Mouse (Mus musculus) lung, embryonic 14.5 days (tissue): ENCODE measurements around the gene Col18a1. TPM values are rescaled to one million over a fixed set of nuclear protein-coding genes. Genes with fewer than 3 reads are reported as not detected.

Experiments
- ATAC-seq: fragments of 200-750 bp; cut with Nextera tagmentation; 2 replicates; pipeline ENCODE4 v1.8.0; 2017; ENCODE audit warnings: mild to moderate bottlenecking, moderate TSS enrichment, moderate library complexity; ENCODE audit not compliant: insufficient read depth
- DNase-seq: peaks from one replicate; pipeline ENCODE4 v3.0.0-alpha.2; 2015
- H3K27ac ChIP-seq: fragments of 300-500 bp; sonication (generic); 2 replicates; pipeline ENCODE4 v1.5.1; 2014; ENCODE audit warnings: low read depth, mild to moderate bottlenecking, moderate library complexity
- H3K27me3 ChIP-seq: fragments of 300-500 bp; sonication (generic); 2 replicates; pipeline ENCODE4 v1.6.1; 2014; ENCODE audit warnings: low read length, control low read depth; ENCODE audit not compliant: insufficient read depth
- H3K36me3 ChIP-seq: fragments of 300-500 bp; sonication (generic); 2 replicates; pipeline ENCODE4 v1.6.1; 2014; ENCODE audit warnings: control low read depth; ENCODE audit not compliant: insufficient read depth
- H3K4me1 ChIP-seq: fragments of 300-500 bp; sonication (generic); 2 replicates; pipeline ENCODE4 v1.6.1; 2014; ENCODE audit warnings: antibody characterized with exemption, control low read depth; ENCODE audit not compliant: insufficient read depth
- H3K4me2 ChIP-seq: fragments of 300-500 bp; sonication (generic); 2 replicates; pipeline ENCODE4 v1.6.1; 2014; ENCODE audit warnings: mild to moderate bottlenecking
- H3K4me3 ChIP-seq: fragments of 300-500 bp; sonication (generic); 2 replicates; pipeline ENCODE4 v1.5.1; 2014; ENCODE audit warnings: low read depth, low read length
- H3K9ac ChIP-seq: fragments of 300-500 bp; sonication (generic); 2 replicates; pipeline ENCODE4 v1.6.1; 2014
- H3K9me3 ChIP-seq: fragments of 300-500 bp; sonication (generic); 2 replicates; pipeline ENCODE4 v1.6.1; 2016; ENCODE audit warnings: low read depth, low read length, control low read depth
- CTCF ChIP-seq: IDR thresholded peaks from 2 replicates; pipeline ENCODE4 v1.5.1; 2016; ENCODE audit warnings: antibody characterized with exemption, low read depth
- WGBS: fragments of 180-500 bp; shearing (Covaris S2); extraction: QIAGEN DNeasy Blood & Tissue Kit; methylation state at CpG from one replicate; pipeline ENCODE4 v1.1.7; 2014; 5-methylcytosine and 5-hydroxymethylcytosine counted together
- polyA plus RNA-seq: library from polyadenylated mRNA; unstranded; fragments of >200 nt; fragmentation: Nextera tagmentation; extraction: Ambion mirVana; gene quantifications from 2 replicates; pipeline ENCODE4 v1.2.1, GENCODE M21; 2014

Gene Col18a1
- polyA plus RNA-seq = 204 and 217 TPM in 2 replicates

- H3K4me2 ChIP-seq = peak within 1 kb of the TSS; percentile 68
- WGBS = under 1% methylated on average over 42 of the region's 42 CpGs
- no peaks in the 10 kb centered on the region for H3K9me3 ChIP-seq
- peak within 1 kb of the TSS; percentile 60 for H3K9ac ChIP-seq
- no peaks in the 10 kb centered on the region; the same call in 1 of the 2 replicates for H3K4me1 ChIP-seq
- H3K36me3 ChIP-seq = no peaks in the 10 kb centered on the region
- TF ChIP-seq CTCF = no peak
- ATAC-seq = peak; percentile 79
- DNase-seq = peak; percentile 71
- H3K27me3 ChIP-seq = peaks cover 27% of the 10 kb centered on the region
- H3K4me3 ChIP-seq = peak within 1 kb of the TSS; percentile 52
- peak within 1 kb of the TSS; percentile 85 for H3K27ac ChIP-seq
Observed at GRCm38 (mm10) chr10:77165963-77166717, at the start of gene Col18a1. Gene Col18a1 (minus strand): TSS chr10:77166548.

GRCm38 (mm10) chr10:77215641-77216040 is 49.3 kb upstream of the Col18a1 start:
- 38% methylated on average over 4 of the region's 4 CpGs for WGBS
- peak; percentile 53 for DNase-seq
- Histone ChIP-seq H3K9me3 (no peaks in the 10 kb centered on the region), H3K27me3 (no peaks in the 10 kb centered on the region), H3K36me3 (no peaks in the 10 kb centered on the region), H3K27ac (peak overlapping the region; percentile 76; the same call in 1 of the 2 replicates), H3K9ac (no peak overlapping the region), H3K4me3 (no peak overlapping the region), H3K4me1 (peaks cover 25% of the 10 kb centered on the region), H3K4me2 (no peak overlapping the region)
- no peak for TF ChIP-seq CTCF
- 0 out of 2 replicates have a peak, but pooled peaks have one; percentile 33 for ATAC-seq

DNA sequence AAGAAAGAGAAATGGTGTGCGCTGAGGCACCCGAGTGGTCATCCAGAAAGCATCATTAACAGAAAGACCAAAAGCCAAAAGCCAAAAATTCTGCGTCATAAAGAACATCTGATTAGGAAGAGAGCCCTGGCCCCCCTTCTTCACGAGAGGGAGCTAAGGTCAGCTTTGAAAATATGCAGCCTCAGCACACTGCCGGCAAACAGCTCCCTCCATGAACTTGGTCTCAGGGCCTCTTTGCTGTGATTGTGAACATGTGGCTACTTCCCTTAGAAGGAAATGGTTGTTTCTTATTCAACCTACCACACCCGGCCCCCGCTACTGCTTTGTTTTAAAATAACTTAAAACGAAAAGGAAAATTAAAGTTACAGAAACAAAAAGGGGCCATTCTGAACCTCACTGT is 48.2 kb upstream of the Col18a1 start:
- DNase-seq (peak; percentile 70), ATAC-seq (no peak)
- no peak overlapping the region for H3K4me3 ChIP-seq
- H3K9me3 ChIP-seq = no peaks in the 10 kb centered on the region
- TF ChIP-seq CTCF = no peak
- H3K27ac ChIP-seq = peak overlapping the region; percentile 20; the same call in 1 of the 2 replicates
- no peak overlapping the region for H3K4me2 ChIP-seq
- WGBS = 43% methylated on average over 8 of the region's 8 CpGs
- no peak overlapping the region for H3K9ac ChIP-seq
- no peaks in the 10 kb centered on the region for H3K36me3 ChIP-seq
- peaks cover 25% of the 10 kb centered on the region for H3K4me1 ChIP-seq
- H3K27me3 ChIP-seq = no peaks in the 10 kb centered on the region

DNA sequence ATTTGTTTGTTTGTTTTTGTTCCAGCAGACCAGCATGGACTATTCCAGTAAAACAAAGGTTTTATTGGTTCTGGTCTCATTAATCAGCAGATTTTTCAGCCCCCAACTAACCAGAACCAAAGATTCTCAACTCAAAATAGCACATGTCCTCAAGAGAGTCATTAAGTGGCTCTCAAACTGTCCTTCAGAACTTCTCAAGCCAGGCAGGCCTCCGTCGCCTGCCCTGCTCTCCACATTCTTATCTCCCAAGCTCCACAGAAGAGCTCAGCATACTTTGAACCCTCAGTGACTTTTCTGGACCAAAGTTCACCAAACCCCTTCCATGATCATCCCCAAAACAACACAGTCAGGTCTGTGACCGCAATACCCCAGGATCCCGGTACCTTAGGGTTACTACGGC is 47.1 kb upstream of the Col18a1 start:
- no peak for TF ChIP-seq CTCF
- no peak overlapping the region for H3K4me3 ChIP-seq
- no peak for ATAC-seq
- no peak for DNase-seq
- no peaks in the 10 kb centered on the region for H3K36me3 ChIP-seq
- peaks cover 22% of the 10 kb centered on the region for H3K4me1 ChIP-seq
- no peak overlapping the region for H3K9ac ChIP-seq
- H3K9me3 ChIP-seq = no peaks in the 10 kb centered on the region
- no peaks in the 10 kb centered on the region for H3K27me3 ChIP-seq
- H3K27ac ChIP-seq = no peak overlapping the region; the same call in 1 of the 2 replicates
- H3K4me2 ChIP-seq = no peak overlapping the region
- WGBS = 78% methylated on average over 5 of the region's 5 CpGs

- TF ChIP-seq CTCF = no peak
- no peak overlapping the region for H3K4me2 ChIP-seq
- ATAC-seq = no peak
- no peaks in the 10 kb centered on the region for H3K36me3 ChIP-seq
- 71% methylated on average over 6 of the region's 6 CpGs for WGBS
- H3K9me3 ChIP-seq = no peaks in the 10 kb centered on the region
- no peak overlapping the region for H3K9ac ChIP-seq
- no peaks in the 10 kb centered on the region for H3K27me3 ChIP-seq
- H3K27ac ChIP-seq = no peak overlapping the region
- peaks cover 19% of the 10 kb centered on the region for H3K4me1 ChIP-seq
- no peak overlapping the region for H3K4me3 ChIP-seq
- no peak for DNase-seq
Observed at GRCm38 (mm10) chr10:77212354-77213120, 46.2 kb upstream of the Col18a1 start.

DNA sequence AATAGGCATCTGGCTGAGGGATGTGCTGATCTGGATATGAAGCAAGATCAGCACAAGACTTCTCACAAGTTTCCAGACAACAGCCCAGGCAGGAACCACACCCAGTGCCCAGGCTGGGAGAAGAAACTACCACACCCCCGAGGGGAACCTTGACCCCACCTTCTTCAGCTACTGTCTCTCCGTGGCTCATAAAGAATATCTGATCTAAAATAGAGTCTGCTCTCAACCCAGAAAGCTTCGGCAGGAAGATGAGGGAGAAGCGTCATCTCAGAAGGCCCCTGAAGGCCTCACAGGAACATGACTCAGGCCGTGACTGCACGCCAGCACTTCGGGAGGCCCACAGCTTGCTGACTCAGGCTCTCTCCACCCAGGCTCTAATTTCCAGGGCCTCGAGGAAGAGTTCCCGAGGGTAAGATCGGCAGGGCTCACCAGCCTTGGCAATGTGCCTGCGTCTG is 44.8 kb upstream of the Col18a1 start:
- H3K4me3 ChIP-seq = no peak overlapping the region
- 35% methylated on average over 11 of the region's 11 CpGs for WGBS
- peak; percentile 76 for DNase-seq
- no peaks in the 10 kb centered on the region for H3K9me3 ChIP-seq
- H3K9ac ChIP-seq = no peak overlapping the region
- H3K4me2 ChIP-seq = no peak overlapping the region; the same call in 1 of the 2 replicates
- H3K27ac ChIP-seq = peak overlapping the region; percentile 22
- no peaks in the 10 kb centered on the region for H3K27me3 ChIP-seq
- peak; percentile 22; the same call in 1 of the 2 replicates for ATAC-seq
- H3K4me1 ChIP-seq = peaks cover 18% of the 10 kb centered on the region; the same call in 1 of the 2 replicates
- H3K36me3 ChIP-seq = no peaks in the 10 kb centered on the region
- TF ChIP-seq CTCF = no peak

DNA sequence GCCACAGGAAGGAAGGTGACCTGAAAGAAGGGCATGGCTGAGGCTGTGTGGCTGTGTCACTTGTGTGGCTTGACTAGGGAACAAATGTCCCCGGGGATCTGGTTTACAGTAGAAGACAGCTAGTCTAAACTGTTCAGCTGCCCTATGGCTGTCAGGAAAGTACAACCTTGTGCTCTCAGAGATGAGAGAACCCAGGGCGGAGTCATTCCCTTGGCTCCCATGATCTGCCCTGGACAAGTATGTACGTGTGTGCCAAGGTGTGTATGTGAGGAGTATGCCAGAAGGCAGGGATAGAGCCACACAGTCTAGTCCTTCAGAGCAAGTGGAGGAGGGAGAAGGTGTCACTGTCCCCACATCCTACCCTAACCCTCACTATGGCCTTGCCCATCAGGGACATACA is 44.3 kb upstream of the Col18a1 start:
- DNase-seq = no peak
- 0 out of 2 replicates have a peak overlapping the region, but pooled peaks have one; percentile 22 for H3K27ac ChIP-seq
- H3K4me2 ChIP-seq = no peak overlapping the region
- H3K36me3 ChIP-seq = no peaks in the 10 kb centered on the region
- no peaks in the 10 kb centered on the region for H3K9me3 ChIP-seq
- peaks cover 13% of the 10 kb centered on the region; the same call in 1 of the 2 replicates for H3K4me1 ChIP-seq
- no peak overlapping the region for H3K4me3 ChIP-seq
- H3K9ac ChIP-seq = no peak overlapping the region
- H3K27me3 ChIP-seq = no peaks in the 10 kb centered on the region
- ATAC-seq = no peak
- 93% methylated on average over 3 of the region's 3 CpGs for whole genome bisulfite sequencing
- TF ChIP-seq CTCF = no peak
